Mouse (Mus musculus) embryonic fibroblast, embryonic 13.5 days (primary cell): ENCODE results near the gene Camta1.

Experiments
- CTCF ChIP-seq: IDR thresholded peaks from 2 replicates; pipeline ENCODE4 v1.5.1; 2011; ENCODE audit warnings: mild to moderate bottlenecking, control low read depth, low read length, moderate library complexity, borderline replicate concordance; ENCODE audit not compliant: insufficient read depth
- POLR2A ChIP-seq: IDR thresholded peaks from 2 replicates; pipeline ENCODE4 v1.6.1; 2011; ENCODE audit warnings: low read depth, mild to moderate bottlenecking, control low read depth, low read length, moderate library complexity

GRCm38 (mm10) chr4:151202891-151203290 lies 658.8 kb downstream of the Camta1 start:
- TF ChIP-seq CTCF (no peak), POLR2A (no peak)
